Mouse (Mus musculus) heart, postnatal 0 days (tissue): Measurements from ENCODE around the gene Gm49416. TPM values are rescaled to one million over a fixed set of nuclear protein-coding genes. Genes with fewer than 3 reads are reported as not detected.

Experiments
- ATAC-seq: fragments of 200-750 bp; cut with Nextera tagmentation; 2 replicates; pipeline ENCODE4 v1.8.0; 2017; ENCODE audit warnings: low read depth, moderate number of reproducible peaks, moderate library complexity; ENCODE audit not compliant: insufficient read depth
- DNase-seq: peaks from one replicate; pipeline ENCODE4 v3.0.0-alpha.2; 2016; ENCODE audit warnings: low spot score
- H3K27ac ChIP-seq: fragments of 300-500 bp; sonication (generic); 2 replicates; pipeline ENCODE4 v1.5.1; 2014; ENCODE audit warnings: low read depth, mild to moderate bottlenecking
- H3K27me3 ChIP-seq: fragments of 300-500 bp; sonication (generic); 2 replicates; pipeline ENCODE4 v1.6.1; 2014; ENCODE audit warnings: low read length, mixed read lengths; ENCODE audit not compliant: control insufficient read depth, insufficient read depth
- H3K36me3 ChIP-seq: fragments of 300-500 bp; sonication (generic); replicated peaks from 2 replicates; pipeline ENCODE4 v1.6.1; 2014; ENCODE audit warnings: low read length, mixed read lengths; ENCODE audit not compliant: control insufficient read depth, insufficient read depth
- H3K4me1 ChIP-seq: fragments of 300-500 bp; sonication (generic); 2 replicates; pipeline ENCODE4 v1.6.1; 2014; ENCODE audit warnings: antibody characterized with exemption; ENCODE audit not compliant: control insufficient read depth, insufficient read depth
- H3K4me2 ChIP-seq: fragments of 300-500 bp; sonication (generic); 2 replicates; pipeline ENCODE4 v1.6.1; 2014; ENCODE audit warnings: low read depth, mild to moderate bottlenecking, low read length, moderate library complexity
- H3K4me3 ChIP-seq: fragments of 300-500 bp; sonication (generic); 2 replicates; pipeline ENCODE4 v1.5.1; 2014; ENCODE audit warnings: low read depth, low read length
- H3K9ac ChIP-seq: fragments of 300-500 bp; sonication (generic); replicated peaks from 2 replicates; pipeline ENCODE4 v1.6.1; 2014; ENCODE audit warnings: low read depth, low read length, mixed read lengths
- H3K9me3 ChIP-seq: fragments of 300-500 bp; sonication (generic); replicated peaks from 2 replicates; pipeline ENCODE4 v1.6.1; 2016; ENCODE audit warnings: low read length; ENCODE audit not compliant: control insufficient read depth
- CTCF ChIP-seq: IDR thresholded peaks from 2 replicates; pipeline ENCODE4 v1.5.1; 2016; ENCODE audit warnings: antibody characterized with exemption, control low read depth, low read depth
- EP300 ChIP-seq: IDR thresholded peaks from 2 replicates; pipeline ENCODE4 v1.6.1; 2016; ENCODE audit warnings: antibody characterized with exemption, low read depth
- WGBS: fragments of 180-500 bp; shearing (Covaris S2); extraction: QIAGEN DNeasy Blood & Tissue Kit; methylation state at CpG from one replicate; pipeline ENCODE4 v1.1.7; 2014; 5-methylcytosine and 5-hydroxymethylcytosine counted together
- microRNA-seq: library from miRNA; unstranded; fragments of <30 nt; microRNA quantifications from one replicate; pipeline ENCODE4, GENCODE M21; 2016
- polyA plus RNA-seq: library from polyadenylated mRNA; unstranded; fragments of >200 nt; fragmentation: Nextera tagmentation; extraction: Ambion mirVana; gene quantifications from 2 replicates; pipeline ENCODE4 v1.2.1, GENCODE M21; 2015
- total RNA-seq: library from RNA; depleted of rRNA; stranded (reverse); fragments of >200 nt; gene quantifications from 2 replicates; pipeline ENCODE4 v1.2.3, GENCODE M21; 2014; ENCODE audit warnings: low replicate concordance; rRNA removed

Gene Gm49416
- total and polyA plus RNA-seq, 2 experiments from 2014 or later = not detected

DNA sequence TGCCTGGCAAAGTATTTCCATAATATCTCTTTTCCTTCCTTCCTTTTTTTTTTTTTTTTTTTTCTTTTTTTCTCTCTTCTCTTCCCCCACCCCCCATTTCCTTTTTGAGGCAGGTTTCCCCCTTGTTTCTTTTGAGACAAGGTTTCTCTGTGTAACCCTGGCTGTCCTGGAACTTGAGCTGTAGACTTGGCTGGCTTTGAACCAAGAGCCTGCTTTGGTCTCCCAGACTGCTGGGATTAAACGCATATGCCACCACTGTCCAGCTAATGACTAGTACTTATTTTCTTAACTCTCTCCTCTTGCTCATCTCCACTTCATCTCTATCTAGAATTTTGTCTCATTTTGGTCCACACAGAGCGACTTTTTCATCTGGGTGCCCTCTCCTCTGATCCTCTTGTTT, 54.3 kb downstream of the Gm49416 start:
- no peak for TF ChIP-seq CTCF
- TF ChIP-seq EP300 = no peak
- H3K36me3 ChIP-seq = peaks cover 39% of the 10 kb centered on the region
- H3K4me2 ChIP-seq = peak overlapping the region; percentile 68
- H3K9ac ChIP-seq = peak overlapping the region; percentile 94
- H3K4me1 ChIP-seq = peaks cover 20% of the 10 kb centered on the region; the same call in 1 of the 2 replicates
- no peaks in the 10 kb centered on the region for H3K27me3 ChIP-seq
- peak overlapping the region; percentile 68 for H3K4me3 ChIP-seq
- no peaks in the 10 kb centered on the region for H3K9me3 ChIP-seq
- DNase-seq (no peak), ATAC-seq (no peak)
- H3K27ac ChIP-seq = peak overlapping the region; percentile 97
- 61% methylated on average over 2 of the region's 2 CpGs for WGBS

DNA sequence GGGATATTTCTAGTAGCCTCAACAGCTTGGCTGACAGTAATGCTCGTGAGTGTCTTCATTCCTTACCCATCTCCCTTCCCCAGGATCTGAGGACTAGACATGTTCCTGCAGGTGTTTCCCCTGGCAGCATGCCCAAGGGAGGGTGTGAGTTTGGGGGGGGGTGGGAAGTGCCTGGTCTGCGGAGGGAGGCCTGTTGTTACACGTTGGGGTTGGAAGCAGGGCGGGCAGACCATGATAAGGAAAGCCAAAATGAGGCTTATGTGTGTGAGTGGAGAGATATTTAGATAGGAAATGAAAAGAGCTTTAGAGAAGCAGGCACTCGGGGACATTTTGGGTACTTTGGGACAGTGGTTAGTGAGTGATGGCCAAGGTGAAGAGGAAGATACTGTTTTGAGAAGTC, 55.3 kb downstream of the Gm49416 start:
- ATAC-seq (no peak), DNase-seq (no peak)
- Histone ChIP-seq H3K4me1 (peaks cover 20% of the 10 kb centered on the region; the same call in 1 of the 2 replicates), H3K4me3 (no peak overlapping the region), H3K27me3 (no peaks in the 10 kb centered on the region), H3K36me3 (peaks cover 38% of the 10 kb centered on the region), H3K9ac (no peak overlapping the region), H3K27ac (peak overlapping the region; percentile 27), H3K9me3 (no peaks in the 10 kb centered on the region), H3K4me2 (peak overlapping the region; percentile 68)
- TF ChIP-seq EP300 = no peak
- no peak for TF ChIP-seq CTCF
- WGBS = 31% methylated on average over 5 of the region's 5 CpGs

DNA sequence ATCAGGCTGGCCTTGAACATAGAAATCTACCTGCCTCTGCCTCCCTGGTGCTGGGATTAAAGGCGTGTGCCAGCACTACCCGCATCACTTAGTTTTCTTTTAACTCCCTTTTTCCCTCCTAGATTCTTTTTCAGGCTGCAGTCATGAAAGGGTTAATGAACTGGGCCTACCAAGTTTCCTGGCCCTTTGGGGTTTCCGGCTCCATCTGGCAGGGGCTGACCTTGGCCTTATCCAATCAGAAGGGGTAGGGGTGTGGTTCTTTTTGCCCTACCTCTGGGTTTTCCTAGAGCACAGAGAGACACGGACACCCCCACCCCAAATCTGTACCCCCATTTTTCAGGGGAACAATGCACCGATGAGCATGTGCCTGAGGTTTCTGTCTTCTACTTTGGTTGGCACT, 56.0 kb downstream of the Gm49416 start:
- peak; percentile 73 for DNase-seq
- Histone ChIP-seq H3K9me3 (no peaks in the 10 kb centered on the region), H3K4me2 (peak overlapping the region; percentile 68), H3K4me1 (peaks cover 20% of the 10 kb centered on the region; the same call in 1 of the 2 replicates), H3K27me3 (no peaks in the 10 kb centered on the region), H3K4me3 (0 out of 2 replicates have a peak overlapping the region, but pooled peaks have one; percentile 10), H3K9ac (0 out of 2 replicates have a peak overlapping the region, but pooled peaks have one; percentile 14), H3K27ac (peak overlapping the region; percentile 36; the same call in 1 of the 2 replicates), H3K36me3 (peaks cover 40% of the 10 kb centered on the region)
- TF ChIP-seq EP300 (0 out of 2 replicates have a peak, but pooled peaks have one; percentile 46), CTCF (no peak)
- 22% methylated on average over 5 of the region's 5 CpGs for WGBS
- ATAC-seq = no peak

Small RNA genes lying within 50 kb of the gene (microRNA-seq; reads per million reads assigned to microRNA genes)
- gene Mir5136 = not detected

Other genes starting within 250 kb of the Gm49416 start
Only the 30 nearest of the 33 such genes appear.
- gene Slc3a2, start 165.6 kb upstream of the Gm49416 start, total RNA-seq = 38.3 and 66.4 TPM in 2 replicates
- gene Slc3a2, start 165.6 kb upstream of the Gm49416 start, polyA plus RNA-seq = 40.9 and 41.5 TPM in 2 replicates
- gene Wdr74, start 153.1 kb upstream of the Gm49416 start, total RNA-seq = 40.8 and 45.8 TPM in 2 replicates
- gene Wdr74, start 153.1 kb upstream of the Gm49416 start, polyA plus RNA-seq = 35.4 and 36.6 TPM in 2 replicates
- not detected in 2 replicates for gene 1700092M07Rik, start 148.2 kb upstream of the Gm49416 start, total RNA-seq
- 0.38 TPM in 1 of 2 replicates, not detected in the other for gene 1700092M07Rik, start 148.2 kb upstream of the Gm49416 start, polyA plus RNA-seq
- 104 and 105 TPM in 2 replicates for gene Stx5a, start 147.5 kb upstream of the Gm49416 start, total RNA-seq
- 57.0 and 63.6 TPM in 2 replicates for gene Stx5a, start 147.5 kb upstream of the Gm49416 start, polyA plus RNA-seq
- 42.3 and 46.8 TPM in 2 replicates for gene Nxf1, start 131.9 kb upstream of the Gm49416 start, total RNA-seq
- 54.8 and 59.2 TPM in 2 replicates for gene Nxf1, start 131.9 kb upstream of the Gm49416 start, polyA plus RNA-seq
- gene Tmem223, start 117.9 kb upstream of the Gm49416 start, total RNA-seq = 283 and 306 TPM in 2 replicates
- 214 and 228 TPM in 2 replicates for gene Tmem223, start 117.9 kb upstream of the Gm49416 start, polyA plus RNA-seq
- 38.6 and 83.7 TPM in 2 replicates for gene Tmem179b, start 114.5 kb upstream of the Gm49416 start, total RNA-seq
- 46.7 and 49.1 TPM in 2 replicates for gene Tmem179b, start 114.5 kb upstream of the Gm49416 start, polyA plus RNA-seq
- 11.7 and 14.9 TPM in 2 replicates for gene Taf6l, start 102.5 kb upstream of the Gm49416 start, total RNA-seq
- gene Taf6l, start 102.5 kb upstream of the Gm49416 start, polyA plus RNA-seq = 12.8 and 14.5 TPM in 2 replicates
- gene Polr2g, start 90.3 kb upstream of the Gm49416 start, total RNA-seq = 47.7 and 59.8 TPM in 2 replicates
- 143 and 144 TPM in 2 replicates for gene Polr2g, start 90.3 kb upstream of the Gm49416 start, polyA plus RNA-seq
- gene Zbtb3, start 86.4 kb upstream of the Gm49416 start, total RNA-seq = 1.5 and 1.6 TPM in 2 replicates
- 2.7 and 3.1 TPM in 2 replicates for gene Zbtb3, start 86.4 kb upstream of the Gm49416 start, polyA plus RNA-seq
- 20.0 and 27.2 TPM in 2 replicates for gene Ttc9c, start 69.6 kb upstream of the Gm49416 start, total RNA-seq
- 21.1 and 21.4 TPM in 2 replicates for gene Ttc9c, start 69.6 kb upstream of the Gm49416 start, polyA plus RNA-seq
- 7.1 and 12.6 TPM in 2 replicates for gene Hnrnpul2, start 68.9 kb upstream of the Gm49416 start, total RNA-seq
- 2.5 and 2.6 TPM in 2 replicates for gene Hnrnpul2, start 68.9 kb upstream of the Gm49416 start, polyA plus RNA-seq
- gene AC129217.1, start 59.2 kb upstream of the Gm49416 start, total RNA-seq = 7.0 TPM in 1 of 2 replicates, not detected in the other
- not detected in 2 replicates for gene AC129217.1, start 59.2 kb upstream of the Gm49416 start, polyA plus RNA-seq
- gene Bscl2, start 51.5 kb upstream of the Gm49416 start, total RNA-seq = 34.7 and 54.2 TPM in 2 replicates
- gene Bscl2, start 51.5 kb upstream of the Gm49416 start, polyA plus RNA-seq = 32.1 and 33.3 TPM in 2 replicates
- gene Gng3, start 49.7 kb upstream of the Gm49416 start, total RNA-seq = not detected in 2 replicates
- gene Gng3, start 49.7 kb upstream of the Gm49416 start, polyA plus RNA-seq = 0.29 and 0.48 TPM in 2 replicates
- gene Lrrn4cl, start 38.2 kb upstream of the Gm49416 start, total RNA-seq = 5.8 and 8.4 TPM in 2 replicates
- gene Lrrn4cl, start 38.2 kb upstream of the Gm49416 start, polyA plus RNA-seq = 1.5 and 1.8 TPM in 2 replicates
- gene Ubxn1, start 17.4 kb upstream of the Gm49416 start, total RNA-seq = 58.1 and 100.0 TPM in 2 replicates
- 138 and 141 TPM in 2 replicates for gene Ubxn1, start 17.4 kb upstream of the Gm49416 start, polyA plus RNA-seq
- gene Uqcc3, start 8.0 kb upstream of the Gm49416 start, total RNA-seq = 12.6 and 38.2 TPM in 2 replicates
- 91.9 and 102 TPM in 2 replicates for gene Uqcc3, start 8.0 kb upstream of the Gm49416 start, polyA plus RNA-seq
- 0.65 and 1.3 TPM in 2 replicates for gene Lbhd1, start 5.2 kb upstream of the Gm49416 start, total RNA-seq
- 30.3 and 31.2 TPM in 2 replicates for gene Lbhd1, start 5.2 kb upstream of the Gm49416 start, polyA plus RNA-seq
- gene Gm49403, start 5.0 kb upstream of the Gm49416 start, total RNA-seq = not detected in 2 replicates
- not detected in 2 replicates for gene Gm49403, start 5.0 kb upstream of the Gm49416 start, polyA plus RNA-seq
- 28.4 and 31.4 TPM in 2 replicates for gene 1810009A15Rik, start 73 bp upstream of the Gm49416 start, total RNA-seq
- gene 1810009A15Rik, start 73 bp upstream of the Gm49416 start, polyA plus RNA-seq = 37.3 and 40.5 TPM in 2 replicates
- gene Ints5, start 4.1 kb downstream of the Gm49416 start, total RNA-seq = 25.6 and 32.0 TPM in 2 replicates
- 12.8 and 14.2 TPM in 2 replicates for gene Ints5, start 4.1 kb downstream of the Gm49416 start, polyA plus RNA-seq
- gene Ganab, start 9.1 kb downstream of the Gm49416 start, total RNA-seq = 56.3 and 65.5 TPM in 2 replicates
- 25.6 and 26.4 TPM in 2 replicates for gene Ganab, start 9.1 kb downstream of the Gm49416 start, polyA plus RNA-seq
- gene B3gat3, start 31.4 kb downstream of the Gm49416 start, total RNA-seq = 41.5 and 54.2 TPM in 2 replicates
- gene B3gat3, start 31.4 kb downstream of the Gm49416 start, polyA plus RNA-seq = 26.8 and 29.1 TPM in 2 replicates
- 1.5 and 10.2 TPM in 2 replicates for gene Rom1, start 40.4 kb downstream of the Gm49416 start, total RNA-seq
- gene Rom1, start 40.4 kb downstream of the Gm49416 start, polyA plus RNA-seq = 3.2 TPM in 2 replicates
- gene Eml3, start 40.6 kb downstream of the Gm49416 start, total RNA-seq = 6.7 and 21.0 TPM in 2 replicates
- gene Eml3, start 40.6 kb downstream of the Gm49416 start, polyA plus RNA-seq = 9.6 and 10.1 TPM in 2 replicates
- gene Mta2, start 52.9 kb downstream of the Gm49416 start, total RNA-seq = 55.1 and 57.9 TPM in 2 replicates
- gene Mta2, start 52.9 kb downstream of the Gm49416 start, polyA plus RNA-seq = 47.6 and 51.5 TPM in 2 replicates
- gene Tut1, start 64.9 kb downstream of the Gm49416 start, total RNA-seq = 9.8 and 18.0 TPM in 2 replicates
- gene Tut1, start 64.9 kb downstream of the Gm49416 start, polyA plus RNA-seq = 8.2 and 10.4 TPM in 2 replicates
- gene Eef1g, start 78.1 kb downstream of the Gm49416 start, total RNA-seq = 407 and 439 TPM in 2 replicates
- gene Eef1g, start 78.1 kb downstream of the Gm49416 start, polyA plus RNA-seq = 172 and 173 TPM in 2 replicates
- 122 and 135 TPM in 2 replicates for gene Ahnak, start 100.4 kb downstream of the Gm49416 start, total RNA-seq
- gene Ahnak, start 100.4 kb downstream of the Gm49416 start, polyA plus RNA-seq = 56.8 and 59.1 TPM in 2 replicates